Comparison of ENCODE assay signal across 27 mouse cellular contexts in genomic region chr7:66465241-66465640, GRCm38 (mm10). TPM values are rescaled to one million over a fixed set of nuclear protein-coding genes. Genes with fewer than 3 reads are reported as not detected.
A peak's percentile ranks its signal among the peaks of the same experiment; 100 is the strongest.
DNase-seq lines count a peak whose midpoint lies in the region; ATAC-seq and TF ChIP-seq lines count a peak whose summit lies in the region.
"Had no signal": no experiment of that assay in that cellular context is flagged by ENCODE, and none has a peak within 500 bp of the region (broad histone marks: within the 10 kb centered on the region; RNA-seq: fewer than 3 reads in every experiment).

No protein-coding gene starts in this region.

- TF ChIP-seq CTCF in left cerebral cortex, adult 2 months (IDR thresholded peaks at IDR 0.05), result no peak

- intact Hi-C loops in left cerebral cortex, postnatal 25 days (cut with DNase I), result no loop called here
- intact Hi-C loops in left cerebral cortex, adult 2 months (cut with DNase I), result no loop called here

- no peak overlapping the region for H3K4me3 ChIP-seq in left cerebral cortex, adult 2 months
- H3K4me3 ChIP-seq: embryonic facial prominence, embryonic 13.5 days; hindbrain, embryonic 15.5 days; kidney, embryonic 15.5 days; limb, embryonic 10.5 days; limb, embryonic 15.5 days; liver, embryonic 13.5 days; midbrain, embryonic 13.5 days had no signal

- ATAC-seq in frontal cortex, adult (ENCODE audit: low TSS enrichment), result peak; percentile 44; the same call in 1 of the 2 replicates
- ATAC-seq: activated CD4-positive, CD25-positive, alpha-beta regulatory T cell, adult 4 months; midbrain, embryonic 13.5 days had no signal

- DNase-seq in frontal cortex, postnatal 36 days (ENCODE audit: low spot score in 2 of 2), result no peak
- peak; percentile 10 to 19 for DNase-seq in left cerebral cortex, postnatal 25 days (ENCODE audit: low spot score in 2 of 2)
- no peak for DNase-seq in left cerebral cortex, adult 2 months (ENCODE audit: extremely low spot score in 1 of 2, low spot score in 2 of 2)
- DNase-seq in 3T3-L1 (ENCODE audit: low read depth, low spot score), result peak; percentile 8
- peak; percentile 40 for DNase-seq in brain, adult 2 months (ENCODE audit: low read depth, low spot score)
- no peak for DNase-seq in cerebellum, adult 11 months
- DNase-seq: adrenal gland, adult 2 months; B cell, adult 2 months; cerebellum, adult 11-12 months; gastrocnemius, postnatal 14 days; kidney, adult 18-20 months; kidney, postnatal 25 days; liver, embryonic 13.5 days; lung, adult 18-20 months; lung, postnatal 10 days; thymus, postnatal 14 days had no signal

- H3K27ac ChIP-seq in left cerebral cortex, adult 2 months, result no peak overlapping the region
- H3K27ac ChIP-seq: embryonic facial prominence, embryonic 13.5 days; hindbrain, embryonic 15.5 days; kidney, embryonic 15.5 days; limb, embryonic 10.5 days; limb, embryonic 15.5 days; liver, embryonic 13.5 days; macrophage; midbrain, embryonic 13.5 days had no signal

RNA-seq across cellular contexts. Expression of gene Aldh1a3, which starts 37.9 kb away (rescaled TPM):
- total RNA-seq in left cerebral cortex, postnatal 25 days (2021), result 1 to 10 TPM; 1.5 to 2.8 TPM
- 1 to 10 TPM; 1.5 to 1.7 TPM for total RNA-seq in left cerebral cortex, adult 2 months (2021)
- total RNA-seq: hematopoietic stem cell, adult 5-6 weeks; neutrophil, adult 5-6 weeks had no signal

Comparison
In these comparisons a context has a peak if more than half of its experiments do, and no peak if none do; other contexts are left out.
1. DNase-seq: peak in left cerebral cortex, postnatal 25 days (2 of 2), 3T3-L1 (single experiment) and brain, adult 2 months (single experiment); none in frontal cortex, postnatal 36 days (0 of 2), left cerebral cortex, adult 2 months (0 of 2) and cerebellum, adult 11 months (single experiment).